Mouse (Mus musculus) embryonic facial prominence, embryonic 11.5 days (tissue): ENCODE measurements around the gene Btrc. TPM values are rescaled to one million over a fixed set of nuclear protein-coding genes. Genes with fewer than 3 reads are reported as not detected.
A peak's percentile ranks its signal among the peaks of the same experiment; 100 is the strongest.

Experiments
- ATAC-seq: fragments of 200-750 bp; cut with Nextera tagmentation; replicated peaks from 2 replicates; pipeline ENCODE4 v1.8.0; 2017; ENCODE audit warnings: low read depth; ENCODE audit not compliant: insufficient number of reproducible peaks, low FRiP score, low TSS enrichment
- DNase-seq: peaks from one replicate; pipeline ENCODE4 v3.0.0-alpha.2; 2015; ENCODE audit warnings: low spot score
- H3K27ac ChIP-seq: fragments of 300-500 bp; sonication (generic); replicated peaks from 2 replicates; pipeline ENCODE4 v1.5.1; 2014; ENCODE audit warnings: mild to moderate bottlenecking, low read depth, low read length, control low read depth
- H3K27me3 ChIP-seq: fragments of 300-500 bp; sonication (generic); 2 replicates; pipeline ENCODE4 v1.6.1; 2014; ENCODE audit warnings: mild to moderate bottlenecking, low read length, moderate library complexity, mixed read lengths; ENCODE audit not compliant: control insufficient read depth, insufficient read depth
- H3K36me3 ChIP-seq: fragments of 300-500 bp; sonication (generic); replicated peaks from 2 replicates; pipeline ENCODE4 v1.6.1; 2014; ENCODE audit warnings: low read depth, mild to moderate bottlenecking, low read length, moderate library complexity, mixed read lengths; ENCODE audit not compliant: control insufficient read depth, insufficient read depth
- H3K4me1 ChIP-seq: fragments of 300-500 bp; sonication (generic); 2 replicates; pipeline ENCODE4 v1.6.1; 2014; ENCODE audit warnings: low read length, mixed read lengths; ENCODE audit not compliant: control insufficient read depth, insufficient read depth
- H3K4me2 ChIP-seq: fragments of 300-500 bp; sonication (generic); 2 replicates; pipeline ENCODE4 v1.6.1; 2014; ENCODE audit warnings: low read depth, mild to moderate bottlenecking, control low read depth, low read length, moderate library complexity
- H3K4me3 ChIP-seq: fragments of 300-500 bp; sonication (generic); 2 replicates; pipeline ENCODE4 v1.5.1; 2014; ENCODE audit warnings: low read depth, low read length, control low read depth
- H3K9ac ChIP-seq: fragments of 300-500 bp; sonication (generic); replicated peaks from 2 replicates; pipeline ENCODE4 v1.6.1; 2014; ENCODE audit warnings: mild to moderate bottlenecking, control low read depth, low read length
- H3K9me3 ChIP-seq: fragments of 300-500 bp; sonication (generic); replicated peaks from 2 replicates; pipeline ENCODE4 v1.6.1; 2016; ENCODE audit warnings: mild to moderate bottlenecking, low read length, inconsistent platforms, mixed read lengths; ENCODE audit not compliant: control insufficient read depth
- WGBS: fragments of 180-500 bp; shearing (Covaris S2); extraction: QIAGEN DNeasy Blood & Tissue Kit; methylation state at CpG from one replicate; pipeline ENCODE4 v1.1.7; 2014; 5-methylcytosine and 5-hydroxymethylcytosine counted together
- polyA plus RNA-seq: library from polyadenylated mRNA; unstranded; fragments of >200 nt; fragmentation: Nextera tagmentation; extraction: Ambion mirVana; gene quantifications from 2 replicates; pipeline ENCODE4 v1.2.1, GENCODE M21; 2014

Btrc gene
- polyA plus RNA-seq, result 53.6 and 56.0 TPM in 2 replicates

DNA sequence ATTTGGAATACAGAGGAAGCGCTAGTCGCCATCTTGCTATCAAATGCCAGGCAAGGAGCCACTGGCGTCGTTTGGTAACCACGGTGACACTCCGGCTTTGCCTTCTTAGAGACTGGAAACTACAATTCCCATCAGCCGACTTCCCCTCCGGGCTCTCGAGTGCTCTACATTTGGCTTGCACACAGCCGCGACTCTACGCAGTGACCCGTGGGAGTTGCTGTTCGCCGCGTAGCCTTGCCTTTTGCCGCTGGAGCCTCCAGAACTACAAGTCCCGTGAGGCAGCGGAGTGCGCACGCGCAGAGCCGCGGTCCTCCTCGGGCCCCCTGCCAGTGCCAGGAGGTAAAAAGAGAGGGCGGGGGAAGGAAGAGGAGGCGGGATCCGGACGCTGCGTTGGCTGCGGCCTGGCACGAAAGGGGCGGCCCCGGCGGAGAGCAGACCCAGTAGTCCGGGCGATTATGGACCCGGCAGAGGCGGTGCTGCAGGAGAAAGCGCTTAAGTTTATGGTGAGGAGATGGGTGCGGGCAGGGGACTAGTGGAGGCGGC lies at the start of gene Btrc:
TSS of gene Btrc (plus strand) at position 351 of the 543 bp plus-strand sequence.
- Histone ChIP-seq H3K4me3 (peak within 1 kb of the TSS; percentile 78), H3K27ac (peak within 1 kb of the TSS; percentile 85)

DNA sequence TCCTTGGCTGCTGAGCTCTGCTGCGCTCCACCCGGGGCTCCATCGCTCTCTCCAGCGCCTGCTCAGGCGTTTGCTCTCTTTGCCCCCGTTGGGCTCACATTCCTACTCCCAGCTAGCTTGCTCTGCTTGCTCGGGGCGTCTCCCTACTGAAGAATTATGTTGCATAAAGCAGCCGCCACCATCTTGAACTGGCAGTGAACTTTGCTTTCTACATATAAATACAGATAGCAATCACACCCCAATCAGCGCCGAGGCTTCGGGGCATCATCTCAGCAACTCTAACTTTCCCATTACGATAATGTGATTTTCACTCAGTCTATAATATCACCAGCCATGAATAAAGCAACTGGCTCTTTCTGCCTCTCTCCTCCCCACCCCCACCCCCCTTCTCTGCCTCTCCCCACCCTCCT lies 46.1 kb upstream of the Btrc start:
- Histone ChIP-seq H3K4me3 (no peak overlapping the region), H3K36me3 (no peaks in the 10 kb centered on the region), H3K9me3 (no peaks in the 10 kb centered on the region), H3K9ac (peak overlapping the region; percentile 2; the same call in 1 of the 2 replicates), H3K27ac (peak overlapping the region; percentile 60), H3K27me3 (no peaks in the 10 kb centered on the region), H3K4me2 (no peak overlapping the region), H3K4me1 (peaks cover 5% of the 10 kb centered on the region; the same call in 1 of the 2 replicates)
- DNase-seq, result peak; percentile 58
- WGBS, result 28% methylated on average over 13 of the region's 13 CpGs
- ATAC-seq, result peak; percentile 19; the same call in 1 of the 2 replicates

More for the DNA sequence above, at the start of gene Btrc:
- ATAC-seq, result peak; percentile 98
- Histone ChIP-seq H3K36me3 (no peaks in the 10 kb centered on the region), H3K9me3 (no peaks in the 10 kb centered on the region), H3K4me2 (peak within 1 kb of the TSS; percentile 72), H3K9ac (peak within 1 kb of the TSS; percentile 85), H3K27me3 (no peaks in the 10 kb centered on the region), H3K4me1 (no peaks in the 10 kb centered on the region)
- peak; percentile 100 for DNase-seq
- under 1% methylated on average over 42 of the region's 42 CpGs for WGBS

DNA sequence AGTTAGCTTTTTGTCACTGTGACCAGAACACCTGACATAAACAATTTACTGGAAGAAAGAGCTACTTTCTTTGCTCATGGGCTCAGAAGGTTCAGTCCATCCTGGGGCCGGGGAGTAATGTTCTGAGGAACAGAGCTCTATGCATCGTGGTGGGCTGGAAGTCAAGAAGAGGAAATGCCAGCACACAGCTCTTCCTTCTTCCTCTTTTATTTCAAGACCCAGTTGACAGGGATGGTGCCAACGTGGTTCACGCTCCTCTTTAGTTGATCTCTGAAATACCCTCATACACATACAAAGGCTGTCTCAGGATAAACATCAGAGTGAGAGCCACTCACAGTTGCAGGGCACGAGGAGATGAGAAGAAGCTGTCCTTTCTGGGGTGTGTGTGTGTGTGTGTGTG lies 42.5 kb upstream of the Btrc start:
- no peaks in the 10 kb centered on the region for H3K27me3 ChIP-seq
- WGBS, result 73% methylated on average over 5 of the region's 5 CpGs
- no peak overlapping the region for H3K9ac ChIP-seq
- DNase-seq (no peak), ATAC-seq (no peak)
- no peak overlapping the region for H3K4me2 ChIP-seq
- H3K36me3 ChIP-seq, result no peaks in the 10 kb centered on the region
- no peak overlapping the region for H3K27ac ChIP-seq
- H3K9me3 ChIP-seq, result no peaks in the 10 kb centered on the region
- H3K4me3 ChIP-seq, result no peak overlapping the region
- no peaks in the 10 kb centered on the region for H3K4me1 ChIP-seq

DNA sequence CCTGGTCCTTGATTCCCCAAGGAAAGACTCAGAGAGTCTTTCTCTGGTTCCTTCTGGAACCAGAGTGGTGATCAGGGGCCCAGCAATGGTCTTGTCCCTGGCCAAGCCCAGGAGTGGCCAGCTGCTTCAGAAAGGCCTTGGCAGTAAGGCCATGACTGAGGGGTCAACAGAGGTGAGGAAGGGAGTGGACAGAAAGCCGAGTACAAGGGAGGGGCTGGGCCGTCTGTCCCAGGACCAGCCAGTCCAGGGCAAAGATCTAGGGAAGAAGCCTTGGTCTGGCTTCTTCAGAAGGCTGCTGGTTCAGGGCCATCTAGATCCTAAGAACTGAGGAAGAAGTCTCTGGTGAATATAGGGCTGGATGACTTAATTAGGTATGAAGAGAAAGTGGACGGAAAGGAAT lies 34.5 kb upstream of the Btrc start:
- no peaks in the 10 kb centered on the region for H3K9me3 ChIP-seq
- no peak overlapping the region for H3K4me2 ChIP-seq
- no peaks in the 10 kb centered on the region for H3K4me1 ChIP-seq
- no peak overlapping the region for H3K4me3 ChIP-seq
- no peak overlapping the region for H3K27ac ChIP-seq
- peaks cover 9% of the 10 kb centered on the region; the same call in 1 of the 2 replicates for H3K27me3 ChIP-seq
- ATAC-seq (no peak), DNase-seq (no peak)
- WGBS, result 50% methylated on average over 3 of the region's 3 CpGs
- H3K9ac ChIP-seq, result 0 out of 2 replicates have a peak overlapping the region, but pooled peaks have one; percentile 1
- H3K36me3 ChIP-seq, result no peaks in the 10 kb centered on the region

DNA sequence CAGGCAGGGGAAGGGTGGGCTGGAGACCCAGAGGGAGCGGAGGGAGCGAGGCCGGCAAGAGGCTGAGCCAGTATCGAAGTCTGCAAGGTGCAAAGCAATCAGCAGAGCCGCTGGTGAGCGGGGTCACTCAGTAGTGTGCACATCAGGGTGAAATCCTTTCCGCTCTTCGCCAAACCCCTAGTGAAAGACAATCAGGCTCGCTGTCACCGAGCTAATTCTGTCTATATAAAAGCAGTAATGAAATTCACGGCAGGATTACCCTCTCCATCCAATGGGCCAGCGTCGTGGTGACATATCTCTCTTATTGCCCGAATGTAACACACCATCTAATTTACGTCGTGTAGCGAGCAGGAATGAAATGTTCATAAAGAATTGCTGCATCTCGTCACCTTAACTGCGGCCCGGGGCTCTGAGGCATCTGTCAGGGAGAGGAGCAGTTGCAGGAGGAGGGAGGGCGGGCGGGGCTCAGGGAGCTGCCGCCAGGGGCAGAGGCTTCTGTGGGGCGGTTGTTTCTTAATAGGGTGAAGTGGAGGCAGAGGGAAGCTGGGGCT lies 33.7 kb upstream of the Btrc start:
- Histone ChIP-seq H3K9me3 (no peaks in the 10 kb centered on the region), H3K4me2 (peak overlapping the region; percentile 21), H3K27ac (no peak overlapping the region), H3K36me3 (no peaks in the 10 kb centered on the region), H3K4me3 (no peak overlapping the region), H3K9ac (0 out of 2 replicates have a peak overlapping the region, but pooled peaks have one; percentile 6), H3K27me3 (peaks cover 9% of the 10 kb centered on the region; the same call in 1 of the 2 replicates), H3K4me1 (no peaks in the 10 kb centered on the region)
- 7% methylated on average over 24 of the region's 24 CpGs for WGBS
- ATAC-seq (no peak), DNase-seq (peak; percentile 38)

DNA sequence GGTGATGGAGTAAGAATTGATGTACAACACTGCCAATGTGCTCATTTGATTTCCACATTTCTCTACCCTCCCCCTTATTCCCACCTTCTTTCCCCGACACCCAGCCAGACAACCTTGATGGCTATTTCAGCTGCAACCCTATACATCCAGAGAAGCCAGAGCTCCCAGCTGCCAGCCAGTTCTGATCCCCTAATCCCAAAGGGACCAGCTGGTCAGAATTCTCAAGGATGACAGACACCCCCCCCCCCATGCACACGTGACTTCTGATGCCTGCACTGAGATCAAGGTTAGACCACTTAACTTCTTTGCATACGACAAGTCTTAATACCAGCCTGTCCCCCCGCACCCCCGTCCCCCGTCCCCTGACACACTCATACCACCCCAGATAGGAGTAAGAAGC lies 26.8 kb upstream of the Btrc start:
- no peak for ATAC-seq
- 77% methylated on average over 6 of the region's 6 CpGs for WGBS

DNA sequence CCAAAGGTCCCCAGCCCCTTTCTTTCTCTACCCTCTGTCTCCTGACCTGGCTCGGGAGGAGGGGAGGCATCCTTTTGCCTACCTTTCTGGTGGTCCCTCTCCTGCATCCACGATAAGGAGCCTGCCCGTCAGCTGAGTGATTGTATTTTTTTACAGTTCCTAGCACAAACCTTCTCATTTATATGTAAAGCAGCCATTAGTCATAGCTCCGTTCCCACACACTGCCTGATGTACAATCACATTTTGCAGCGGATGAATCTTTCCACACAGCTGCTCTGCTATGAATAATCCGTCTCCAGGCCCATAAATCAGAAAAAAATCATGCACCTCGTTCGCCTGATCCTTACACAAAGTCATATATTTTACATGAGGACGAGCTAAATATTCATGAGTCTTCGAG lies 25.4 kb upstream of the Btrc start:
- no peak for ATAC-seq
- Histone ChIP-seq H3K27ac (no peak overlapping the region), H3K9ac (no peak overlapping the region; the same call in 1 of the 2 replicates), H3K4me3 (no peak overlapping the region), H3K9me3 (no peaks in the 10 kb centered on the region), H3K4me2 (no peak overlapping the region), H3K36me3 (no peaks in the 10 kb centered on the region), H3K27me3 (no peaks in the 10 kb centered on the region), H3K4me1 (no peaks in the 10 kb centered on the region)
- WGBS, result 73% methylated on average over 10 of the region's 10 CpGs
- DNase-seq, result no peak

More for the DNA sequence above, 26.8 kb upstream of the Btrc start:
- Histone ChIP-seq H3K4me2 (no peak overlapping the region), H3K27me3 (no peaks in the 10 kb centered on the region), H3K36me3 (no peaks in the 10 kb centered on the region), H3K9ac (no peak overlapping the region), H3K4me1 (no peaks in the 10 kb centered on the region), H3K9me3 (no peaks in the 10 kb centered on the region), H3K4me3 (no peak overlapping the region), H3K27ac (no peak overlapping the region)
- no peak for DNase-seq

DNA sequence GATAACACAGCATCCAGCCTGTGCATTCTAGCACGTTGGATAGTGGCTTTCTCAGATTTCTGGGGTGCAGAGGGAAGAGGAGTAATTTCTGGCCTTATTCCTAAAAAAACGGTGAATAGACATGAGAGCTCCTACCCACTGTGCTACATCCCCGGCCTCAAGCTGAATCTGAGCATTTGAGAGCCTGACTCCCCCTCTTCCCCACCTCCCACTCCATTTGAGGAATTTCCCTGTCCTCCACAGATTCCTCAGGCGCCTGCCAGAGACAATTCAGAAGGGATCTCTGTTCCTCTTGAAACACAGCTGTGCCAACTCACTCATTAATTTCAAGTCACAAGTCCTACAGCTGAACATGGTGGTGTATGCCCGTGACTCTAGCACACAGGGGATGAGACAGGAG lies 19.6 kb upstream of the Btrc start:
- Histone ChIP-seq H3K9ac (no peak overlapping the region), H3K9me3 (no peaks in the 10 kb centered on the region), H3K4me2 (no peak overlapping the region), H3K36me3 (no peaks in the 10 kb centered on the region), H3K27me3 (no peaks in the 10 kb centered on the region), H3K4me1 (no peaks in the 10 kb centered on the region), H3K4me3 (no peak overlapping the region), H3K27ac (no peak overlapping the region)
- 73% methylated on average over 5 of the region's 5 CpGs for WGBS
- ATAC-seq (no peak), DNase-seq (no peak)
